Mouse (Mus musculus) stomach, embryonic 14.5 days (tissue): ENCODE measurements around the gene Gimap5. TPM values are rescaled to one million over a fixed set of nuclear protein-coding genes. Genes with fewer than 3 reads are reported as not detected.
A peak's percentile ranks its signal among the peaks of the same experiment; 100 is the strongest.

Source experiments
- ATAC-seq: fragments of 200-750 bp; cut with Nextera tagmentation; 2 replicates; pipeline ENCODE4 v1.8.0; 2017; ENCODE audit warnings: low read depth, moderate TSS enrichment; ENCODE audit not compliant: insufficient number of reproducible peaks, insufficient read depth, low FRiP score
- H3K27ac ChIP-seq: fragments of 300-500 bp; sonication (generic); 2 replicates; pipeline ENCODE4 v1.5.1; 2014; ENCODE audit warnings: mild to moderate bottlenecking, low read length, moderate library complexity, mixed read lengths
- H3K27me3 ChIP-seq: fragments of 300-500 bp; sonication (generic); 2 replicates; pipeline ENCODE4 v1.6.1; 2014; ENCODE audit warnings: low read length, control low read depth, mixed read lengths; ENCODE audit not compliant: control insufficient read depth, insufficient read depth
- H3K36me3 ChIP-seq: fragments of 300-500 bp; sonication (generic); 2 replicates; pipeline ENCODE4 v1.6.1; 2014; ENCODE audit warnings: mild to moderate bottlenecking, control low read depth, low read length, moderate library complexity, mixed read lengths; ENCODE audit not compliant: control insufficient read depth, insufficient read depth
- H3K4me1 ChIP-seq: fragments of 300-500 bp; sonication (generic); 2 replicates; pipeline ENCODE4 v1.6.1; 2014; ENCODE audit warnings: low read length, control low read depth, mixed read lengths; ENCODE audit not compliant: control insufficient read depth, insufficient read depth
- H3K4me2 ChIP-seq: fragments of 300-500 bp; sonication (generic); replicated peaks from 2 replicates; pipeline ENCODE4 v1.6.1; 2014; ENCODE audit warnings: low read depth, low read length, control low read depth
- H3K4me3 ChIP-seq: fragments of 300-500 bp; sonication (generic); 2 replicates; pipeline ENCODE4 v1.5.1; 2014; ENCODE audit warnings: low read depth, low read length, control low read depth
- H3K9ac ChIP-seq: fragments of 300-500 bp; sonication (generic); replicated peaks from 2 replicates; pipeline ENCODE4 v1.6.1; 2014; ENCODE audit warnings: low read depth, mild to moderate bottlenecking, control low read depth, low read length, moderate library complexity, mixed read lengths
- H3K9me3 ChIP-seq: fragments of 300-500 bp; sonication (generic); 2 replicates; pipeline ENCODE4 v1.6.1; 2016; ENCODE audit warnings: low read depth, low read length, control low read depth; ENCODE audit not compliant: control insufficient read depth
- WGBS: fragments of 180-500 bp; shearing (Covaris S2); extraction: QIAGEN DNeasy Blood & Tissue Kit; methylation state at CpG from one replicate; pipeline ENCODE4 v1.1.7; 2014; 5-methylcytosine and 5-hydroxymethylcytosine counted together
- polyA plus RNA-seq: library from polyadenylated mRNA; unstranded; fragments of >200 nt; fragmentation: Nextera tagmentation; extraction: Ambion mirVana; gene quantifications from 2 replicates; pipeline ENCODE4 v1.2.1, GENCODE M21; 2014

The Gimap5 gene
- polyA plus RNA-seq: 5.5 and 8.2 TPM in 2 replicates

DNA sequence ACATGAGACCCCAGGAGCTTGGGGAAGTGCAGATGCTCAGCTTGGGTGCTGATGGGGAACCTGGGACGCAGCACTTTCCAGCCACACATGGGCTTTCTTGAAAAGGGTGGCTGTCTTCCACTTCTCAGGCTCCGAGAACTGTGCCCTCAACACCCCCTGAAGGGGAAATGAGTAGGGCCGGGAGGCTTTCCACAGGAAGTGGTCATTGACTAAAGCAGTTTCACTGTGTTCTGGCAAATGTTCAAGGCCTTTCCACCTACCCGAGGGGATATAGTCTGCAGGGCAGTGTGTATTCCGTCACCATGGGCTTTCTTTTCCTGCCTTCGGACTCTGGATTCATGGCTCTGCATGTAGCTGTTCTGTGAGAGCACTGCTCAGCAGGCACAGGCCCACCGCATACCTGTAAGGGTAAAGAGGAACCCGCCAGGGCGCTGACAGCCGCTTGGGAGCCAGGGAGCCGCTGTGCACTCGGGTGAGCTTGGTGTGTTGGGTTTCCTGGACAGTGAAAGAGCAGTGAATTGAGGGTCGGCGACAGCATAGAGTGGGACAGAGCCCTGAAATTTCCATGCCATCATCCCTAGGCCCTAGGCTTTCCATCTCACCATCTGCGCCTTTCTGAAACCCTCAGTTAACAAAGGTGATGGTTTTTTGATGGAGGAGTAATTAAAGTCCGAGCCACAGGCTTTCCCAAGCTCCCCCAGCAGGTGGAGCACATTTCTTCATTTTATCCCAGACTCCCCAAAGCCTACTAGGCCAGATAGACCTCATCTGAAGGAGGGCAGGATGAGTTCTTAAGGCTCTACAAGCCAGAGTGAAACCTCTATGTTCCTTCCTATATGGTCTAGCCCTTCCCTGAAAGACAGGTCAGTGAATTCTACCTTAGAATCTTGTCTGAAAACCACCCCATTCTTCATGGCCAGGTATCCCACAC, at the start of gene Gimap5:
Gimap5 (plus strand) TSS at position 239 of the 931 bp plus-strand sequence.
- Histone ChIP-seq H3K4me1 (peaks cover 19% of the 10 kb centered on the region), H3K27me3 (peaks cover 9% of the 10 kb centered on the region; the same call in 1 of the 2 replicates), H3K9ac (no peak within 1 kb of the TSS), H3K4me2 (0 out of 2 replicates have a peak within 1 kb of the TSS, but pooled peaks have one; percentile 13), H3K36me3 (no peaks in the 10 kb centered on the region), H3K27ac (peak within 1 kb of the TSS; percentile 18; the same call in 1 of the 2 replicates), H3K4me3 (no peak within 1 kb of the TSS), H3K9me3 (no peaks in the 10 kb centered on the region)
- ATAC-seq: no peak
- WGBS: 48% methylated on average over 16 of the region's 16 CpGs

DNA sequence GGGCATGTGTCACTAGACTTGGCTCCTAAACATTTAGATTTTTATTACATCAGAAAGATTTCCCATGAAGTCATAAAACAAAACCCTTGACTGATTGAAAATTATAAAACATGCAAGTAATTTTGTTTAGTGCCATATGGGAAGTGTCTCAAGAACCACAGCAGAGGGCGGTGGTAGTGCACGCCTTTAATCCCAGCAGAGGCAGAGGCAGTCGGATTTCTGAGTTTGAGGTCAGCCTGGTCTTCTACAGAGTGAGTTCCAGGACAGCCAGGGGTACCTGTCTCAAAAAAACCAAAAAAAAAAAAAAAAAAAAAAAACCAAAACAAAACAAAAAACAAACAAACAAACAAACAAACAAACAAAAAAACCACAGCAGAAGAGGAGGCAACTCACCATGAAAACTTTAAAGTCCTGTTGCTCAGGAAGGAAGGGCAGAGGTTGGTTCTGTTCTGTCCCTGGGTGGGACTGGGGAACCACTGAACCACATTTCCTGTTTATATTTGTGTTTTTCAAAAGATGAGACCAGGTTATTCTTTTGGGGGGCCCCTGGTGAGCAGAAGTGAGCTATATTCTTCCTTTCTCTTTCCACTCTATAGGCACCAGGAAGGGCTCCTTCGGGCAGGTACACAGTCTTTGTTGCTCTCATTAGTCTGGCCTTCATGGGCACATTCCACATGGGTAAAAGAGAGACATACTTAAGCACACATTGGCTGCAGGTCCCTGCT, 49.0 kb upstream of the Gimap5 start:
- Histone ChIP-seq H3K4me3 (no peak overlapping the region), H3K36me3 (no peaks in the 10 kb centered on the region), H3K27ac (no peak overlapping the region), H3K9me3 (no peaks in the 10 kb centered on the region), H3K27me3 (no peaks in the 10 kb centered on the region), H3K4me1 (no peaks in the 10 kb centered on the region), H3K4me2 (no peak overlapping the region), H3K9ac (no peak overlapping the region)
- WGBS: 80% methylated on average over 4 of the region's 4 CpGs
- ATAC-seq: no peak

DNA sequence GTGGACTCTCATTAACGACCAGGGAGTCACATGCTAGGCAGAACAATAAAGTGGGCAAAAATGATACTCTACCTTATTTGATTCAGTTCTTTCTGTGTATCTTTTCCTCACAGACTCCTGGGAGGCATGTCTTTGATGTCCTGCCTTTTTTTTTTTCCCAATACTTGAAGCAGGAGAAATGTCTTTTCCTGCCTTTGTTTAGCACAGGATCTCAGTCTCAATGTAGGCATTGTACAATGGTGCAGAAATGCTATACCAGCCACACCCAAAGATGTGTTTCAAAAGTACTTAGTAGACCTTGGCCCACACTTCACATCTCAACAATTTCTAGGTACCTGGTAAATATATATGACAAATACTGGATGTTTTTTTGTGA, 48.5 kb upstream of the Gimap5 start:
- 42% methylated on average over 1 of the region's 1 CpGs for WGBS
- no peaks in the 10 kb centered on the region for H3K4me1 ChIP-seq
- no peak overlapping the region for H3K4me3 ChIP-seq
- ATAC-seq: no peak
- H3K4me2 ChIP-seq: no peak overlapping the region
- no peaks in the 10 kb centered on the region for H3K36me3 ChIP-seq
- H3K27me3 ChIP-seq: no peaks in the 10 kb centered on the region
- no peak overlapping the region for H3K9ac ChIP-seq
- H3K27ac ChIP-seq: no peak overlapping the region
- H3K9me3 ChIP-seq: no peaks in the 10 kb centered on the region

DNA sequence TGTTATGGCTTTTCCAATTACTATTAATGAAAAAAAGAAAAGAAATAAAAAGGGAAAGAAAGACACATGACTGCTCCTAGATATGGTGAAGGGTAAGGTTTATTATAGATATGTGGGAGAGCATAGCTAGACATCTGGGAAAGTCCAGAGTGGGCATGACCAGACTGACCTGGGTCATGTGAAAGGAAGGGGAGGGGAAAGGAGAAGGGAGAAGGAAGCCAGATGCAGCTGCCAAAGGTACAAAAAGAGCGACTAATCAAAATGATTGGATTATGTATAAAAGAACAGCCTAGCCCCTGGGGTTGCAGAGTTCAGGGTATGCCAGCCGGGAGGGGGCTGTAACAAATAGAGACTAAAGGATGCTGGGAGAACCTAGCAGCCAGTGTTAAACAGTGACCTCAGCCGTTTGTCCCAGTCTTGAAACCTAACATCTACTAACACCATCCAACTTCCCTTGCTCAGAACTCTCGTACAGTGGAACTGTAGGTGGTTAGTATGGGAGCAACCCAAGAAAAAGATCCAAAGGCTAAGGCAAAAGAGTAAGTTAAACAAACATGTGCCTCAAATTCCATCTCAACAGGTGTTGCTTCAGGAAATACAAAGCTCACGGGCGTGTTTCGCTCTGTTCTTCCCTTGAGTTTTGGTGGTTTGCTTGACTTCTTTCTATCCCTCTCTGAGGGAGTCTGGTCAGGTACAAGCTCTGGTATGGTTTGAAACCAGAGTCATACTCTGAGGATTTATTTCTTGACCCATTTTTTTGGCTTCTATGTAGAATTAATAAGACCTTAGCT, 47.7 kb upstream of the Gimap5 start:
- 70% methylated on average over 7 of the region's 7 CpGs for WGBS
- Histone ChIP-seq H3K4me3 (no peak overlapping the region), H3K4me2 (no peak overlapping the region), H3K27me3 (no peaks in the 10 kb centered on the region), H3K27ac (no peak overlapping the region; the same call in 1 of the 2 replicates), H3K4me1 (no peaks in the 10 kb centered on the region), H3K9me3 (no peaks in the 10 kb centered on the region), H3K9ac (no peak overlapping the region), H3K36me3 (no peaks in the 10 kb centered on the region)
- ATAC-seq: no peak

DNA sequence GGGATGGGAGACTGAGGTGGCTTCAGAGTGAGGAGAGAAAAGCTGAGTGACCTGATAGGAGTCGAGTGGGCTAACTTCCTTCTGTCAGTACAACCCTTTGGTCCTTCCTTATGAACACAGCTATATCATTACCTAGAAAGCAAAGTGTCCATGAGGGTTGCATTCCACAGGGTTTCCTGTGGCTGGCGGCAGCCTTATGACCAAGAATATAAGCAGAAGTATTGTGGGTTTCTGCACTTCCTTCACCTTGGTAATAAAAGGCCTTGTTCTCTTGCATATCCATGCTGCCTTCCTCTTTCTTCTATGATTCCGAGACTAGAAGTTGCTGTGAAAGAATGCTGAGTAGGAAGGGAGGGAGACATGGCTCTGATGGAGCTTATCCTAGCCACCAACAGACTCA, 47.1 kb upstream of the Gimap5 start:
- Histone ChIP-seq H3K9me3 (no peaks in the 10 kb centered on the region), H3K27me3 (no peaks in the 10 kb centered on the region), H3K4me3 (no peak overlapping the region), H3K4me1 (no peaks in the 10 kb centered on the region), H3K27ac (no peak overlapping the region), H3K9ac (no peak overlapping the region), H3K36me3 (no peaks in the 10 kb centered on the region), H3K4me2 (no peak overlapping the region)
- ATAC-seq: no peak
- WGBS: 90% methylated on average over 3 of the region's 3 CpGs

DNA sequence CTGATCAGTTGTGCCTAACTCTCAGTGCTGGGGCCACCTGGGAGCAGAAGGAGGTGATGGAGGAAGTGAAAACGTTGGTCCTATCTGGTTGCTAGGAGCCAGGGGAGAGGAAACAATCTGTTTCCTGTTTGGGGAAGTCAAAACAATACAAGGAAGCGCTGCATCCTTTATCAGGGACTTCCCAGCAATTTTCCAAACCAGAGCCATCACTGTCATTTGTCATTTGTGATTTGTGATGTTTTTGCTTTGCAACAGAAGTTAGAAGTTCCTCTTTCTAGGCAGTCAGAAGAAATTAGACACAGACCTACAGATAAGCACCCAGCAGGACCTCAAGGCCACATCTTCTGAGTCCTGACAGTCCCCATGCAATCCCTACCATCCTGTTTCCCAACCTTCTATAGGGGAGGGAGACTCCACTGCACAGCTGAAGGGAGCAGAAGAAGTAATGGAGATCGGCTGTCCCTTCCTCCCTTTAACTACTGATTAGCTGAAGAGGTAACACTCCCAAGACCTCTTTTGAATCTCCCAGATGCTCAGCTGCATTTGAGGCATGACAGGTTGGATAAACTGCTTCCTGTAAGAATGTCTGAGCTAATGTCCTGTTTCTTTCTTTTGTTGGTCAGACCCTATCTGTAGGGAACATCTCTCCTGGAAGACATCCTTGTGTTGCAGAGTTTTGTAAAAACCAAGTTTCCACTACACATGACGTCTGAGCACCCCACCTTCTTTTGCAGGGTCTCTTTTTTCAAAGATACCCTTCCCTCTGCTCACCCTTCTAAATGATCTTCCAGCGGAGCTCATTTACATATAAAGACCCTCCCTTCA, 45.5 kb upstream of the Gimap5 start:
- no peak for ATAC-seq
- Histone ChIP-seq H3K9ac (no peak overlapping the region), H3K36me3 (no peaks in the 10 kb centered on the region), H3K4me2 (no peak overlapping the region), H3K9me3 (no peaks in the 10 kb centered on the region), H3K27me3 (no peaks in the 10 kb centered on the region), H3K4me3 (no peak overlapping the region), H3K4me1 (no peaks in the 10 kb centered on the region), H3K27ac (no peak overlapping the region)
- WGBS: 41% methylated on average over 5 of the region's 5 CpGs

DNA sequence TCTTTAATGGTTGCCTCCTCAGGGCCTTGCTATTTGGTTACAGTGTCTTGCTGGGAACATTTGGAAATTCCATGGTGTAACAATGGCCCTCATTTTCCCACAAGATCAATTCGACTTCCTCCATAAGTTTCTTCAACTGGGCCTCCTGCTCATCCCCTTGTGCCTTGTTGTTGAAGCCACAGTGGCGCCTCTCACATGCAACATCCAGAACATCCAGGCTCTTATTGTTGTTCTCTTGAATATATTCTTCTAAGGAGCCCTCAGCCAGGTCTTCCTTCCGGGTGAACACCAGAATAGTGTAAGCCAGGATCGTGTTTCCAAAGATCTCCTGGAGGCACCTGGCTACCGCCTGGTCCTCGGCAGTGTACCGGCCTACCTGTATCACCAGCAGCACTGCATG, 43.9 kb upstream of the Gimap5 start:
- no peak for ATAC-seq
- H3K9me3 ChIP-seq: no peaks in the 10 kb centered on the region
- no peak overlapping the region for H3K4me3 ChIP-seq
- H3K9ac ChIP-seq: no peak overlapping the region
- no peaks in the 10 kb centered on the region for H3K4me1 ChIP-seq
- no peaks in the 10 kb centered on the region for H3K36me3 ChIP-seq
- no peaks in the 10 kb centered on the region for H3K27me3 ChIP-seq
- no peak overlapping the region for H3K4me2 ChIP-seq
- H3K27ac ChIP-seq: no peak overlapping the region
- 82% methylated on average over 7 of the region's 7 CpGs for WGBS
